Mouse (Mus musculus) kidney, postnatal 0 days (tissue): ENCODE measurements at regions not wholly inside any gene's neighbourhood (a gene's known extent, or its start where the extent isn't known, plus 50 kb on each side); places are given as distances from the start of the nearest gene placed in this dataset.

Experiments
- ATAC-seq: fragments of 200-750 bp; cut with Nextera tagmentation; replicated peaks from 2 replicates; pipeline ENCODE4 v1.8.0; 2017; ENCODE audit warnings: low read depth, moderate number of reproducible peaks, moderate TSS enrichment, moderate library complexity; ENCODE audit not compliant: low FRiP score
- DNase-seq: peaks from one replicate; pipeline ENCODE4 v3.0.0-alpha.2; 2016; ENCODE audit warnings: low spot score
- H3K27ac ChIP-seq: fragments of 300-500 bp; sonication (generic); 2 replicates; pipeline ENCODE4 v1.5.1; 2014; ENCODE audit warnings: mild to moderate bottlenecking
- H3K27me3 ChIP-seq: fragments of 300-500 bp; sonication (generic); 2 replicates; pipeline ENCODE4 v1.6.1; 2014; ENCODE audit warnings: low read length, mixed read lengths; ENCODE audit not compliant: insufficient read depth
- H3K36me3 ChIP-seq: fragments of 300-500 bp; sonication (generic); 2 replicates; pipeline ENCODE4 v1.6.1; 2014; ENCODE audit warnings: low read length, mixed read lengths; ENCODE audit not compliant: insufficient read depth
- H3K4me1 ChIP-seq: fragments of 300-500 bp; sonication (generic); replicated peaks from 2 replicates; pipeline ENCODE4 v1.6.1; 2014; ENCODE audit warnings: antibody characterized with exemption, low read length, mixed read lengths; ENCODE audit not compliant: insufficient read depth
- H3K4me2 ChIP-seq: fragments of 300-500 bp; sonication (generic); 2 replicates; pipeline ENCODE4 v1.6.1; 2014; ENCODE audit warnings: mild to moderate bottlenecking, low read length, moderate library complexity, mixed read lengths
- H3K4me3 ChIP-seq: fragments of 300-500 bp; sonication (generic); replicated peaks from 2 replicates; pipeline ENCODE4 v1.5.1; 2014; ENCODE audit warnings: low read depth, low read length
- H3K9ac ChIP-seq: fragments of 300-500 bp; sonication (generic); 2 replicates; pipeline ENCODE4 v1.6.1; 2014; ENCODE audit warnings: low read depth, low read length
- H3K9me3 ChIP-seq: fragments of 300-500 bp; sonication (generic); replicated peaks from 2 replicates; pipeline ENCODE4 v1.6.1; 2016; ENCODE audit warnings: low read length, inconsistent platforms, mixed read lengths
- CTCF ChIP-seq: IDR thresholded peaks from 2 replicates; pipeline ENCODE4 v1.5.1; 2016; ENCODE audit warnings: antibody characterized with exemption, low read depth, mild to moderate bottlenecking, moderate library complexity
- WGBS: fragments of 180-500 bp; shearing (Covaris S2); extraction: QIAGEN DNeasy Blood & Tissue Kit; methylation state at CpG from one replicate; pipeline ENCODE4 v1.1.7; 2014; 5-methylcytosine and 5-hydroxymethylcytosine counted together

GRCm38 (mm10) chr4:56252375-56252774, 487.5 kb upstream of the Gm26657 start:
- Histone ChIP-seq H3K36me3 (no peaks in the 10 kb centered on the region), H3K4me3 (no peak overlapping the region), H3K9me3 (no peaks in the 10 kb centered on the region), H3K27ac (no peak overlapping the region), H3K4me1 (no peaks in the 10 kb centered on the region), H3K9ac (no peak overlapping the region), H3K27me3 (no peaks in the 10 kb centered on the region), H3K4me2 (no peak overlapping the region)
- DNase-seq: no peak
- TF ChIP-seq CTCF: no peak
- no peak for ATAC-seq
- 5% methylated on average over 1 of the region's 1 CpGs for WGBS

GRCm38 (mm10) chr4:56251766-56252165, 488.1 kb upstream of the Gm26657 start:
- Histone ChIP-seq H3K27ac (no peak overlapping the region), H3K4me2 (no peak overlapping the region), H3K4me1 (no peaks in the 10 kb centered on the region), H3K36me3 (no peaks in the 10 kb centered on the region), H3K27me3 (no peaks in the 10 kb centered on the region), H3K9ac (no peak overlapping the region), H3K9me3 (no peaks in the 10 kb centered on the region), H3K4me3 (no peak overlapping the region)
- ATAC-seq: no peak
- WGBS: 64% methylated on average over 2 of the region's 2 CpGs
- TF ChIP-seq CTCF: no peak
- DNase-seq: no peak

GRCm38 (mm10) chr4:56250611-56251010, 489.3 kb upstream of the Gm26657 start:
- WGBS: 98% methylated on average over 2 of the region's 2 CpGs
- H3K4me2 ChIP-seq: no peak overlapping the region

GRCm38 (mm10) chr4:56243863-56244262, 496.0 kb upstream of the Gm26657 start:
- no peak overlapping the region for H3K4me2 ChIP-seq
- H3K4me3 ChIP-seq: no peak overlapping the region
- TF ChIP-seq CTCF: no peak
- no peaks in the 10 kb centered on the region for H3K4me1 ChIP-seq
- H3K9me3 ChIP-seq: no peaks in the 10 kb centered on the region
- ATAC-seq: no peak
- H3K9ac ChIP-seq: no peak overlapping the region
- no peak for DNase-seq
- H3K27ac ChIP-seq: no peak overlapping the region
- H3K27me3 ChIP-seq: no peaks in the 10 kb centered on the region
- 76% methylated on average over 6 of the region's 6 CpGs for WGBS
- no peaks in the 10 kb centered on the region for H3K36me3 ChIP-seq

More at GRCm38 (mm10) chr4:56250611-56251010, 489.3 kb upstream of the Gm26657 start:
- no peak for DNase-seq
- no peak for TF ChIP-seq CTCF
- Histone ChIP-seq H3K4me3 (no peak overlapping the region), H3K27me3 (no peaks in the 10 kb centered on the region), H3K9ac (no peak overlapping the region), H3K4me1 (no peaks in the 10 kb centered on the region), H3K27ac (no peak overlapping the region), H3K36me3 (no peaks in the 10 kb centered on the region), H3K9me3 (no peaks in the 10 kb centered on the region)
- no peak for ATAC-seq

GRCm38 (mm10) chr4:56238496-56239488, 501.1 kb upstream of the Gm26657 start:
- WGBS: 68% methylated on average over 4 of the region's 4 CpGs
- no peaks in the 10 kb centered on the region for H3K36me3 ChIP-seq
- no peak overlapping the region for H3K4me3 ChIP-seq
- no peak overlapping the region for H3K27ac ChIP-seq
- ATAC-seq (no peak), DNase-seq (no peak)
- no peaks in the 10 kb centered on the region for H3K4me1 ChIP-seq
- TF ChIP-seq CTCF: no peak
- H3K9me3 ChIP-seq: no peaks in the 10 kb centered on the region
- H3K4me2 ChIP-seq: no peak overlapping the region
- no peaks in the 10 kb centered on the region for H3K27me3 ChIP-seq
- H3K9ac ChIP-seq: no peak overlapping the region

GRCm38 (mm10) chr4:56231414-56231813, 508.5 kb upstream of the Gm26657 start:
- H3K36me3 ChIP-seq: no peaks in the 10 kb centered on the region
- H3K9ac ChIP-seq: no peak overlapping the region
- ATAC-seq (no peak), DNase-seq (no peak)
- TF ChIP-seq CTCF: no peak
- H3K4me2 ChIP-seq: no peak overlapping the region
- no peak overlapping the region for H3K4me3 ChIP-seq
- H3K4me1 ChIP-seq: no peaks in the 10 kb centered on the region
- 67% methylated on average over 7 of the region's 7 CpGs for WGBS
- no peaks in the 10 kb centered on the region for H3K9me3 ChIP-seq
- H3K27ac ChIP-seq: no peak overlapping the region
- H3K27me3 ChIP-seq: no peaks in the 10 kb centered on the region
